Mouse (Mus musculus) megakaryocyte, embryonic 14.5 days (primary cell): ENCODE data around the gene Dlst.

ENCODE experiments used
- FLI1 ChIP-seq: IDR thresholded peaks from 2 replicates; pipeline ENCODE4 v1.6.1; 2012; ENCODE audit warnings: low read length, inconsistent platforms, mixed read lengths
- GATA1 ChIP-seq: IDR thresholded peaks from 3 replicates; pipeline ENCODE4 v1.6.1; 2012; ENCODE audit warnings: mixed read lengths, low read length, inconsistent platforms, borderline replicate concordance

DNA sequence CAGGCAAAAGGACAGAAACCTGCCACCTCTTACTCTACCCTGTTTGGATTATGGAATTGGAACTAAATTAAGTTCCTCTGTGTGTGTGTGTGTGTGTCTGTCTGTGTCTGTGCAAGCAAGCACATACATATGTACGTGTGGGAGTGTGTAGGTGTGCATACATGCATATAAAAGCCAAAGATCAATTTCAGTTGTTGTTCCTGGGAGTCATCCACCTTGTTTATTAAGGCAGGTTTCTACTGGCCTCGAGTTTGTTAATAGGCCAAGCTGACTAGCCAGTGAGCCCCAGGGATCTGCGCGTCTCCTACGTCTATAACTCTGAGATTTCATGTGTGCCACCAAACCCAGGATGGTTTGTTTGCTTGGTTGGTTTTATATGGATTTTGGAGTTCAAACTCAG, 14.1 kb downstream of the Dlst start:
- no peak for TF ChIP-seq GATA1
- TF ChIP-seq FLI1 = no peak
